Mouse (Mus musculus) liver, postnatal 0 days (tissue): ENCODE results near the gene Thbs2.

ENCODE experiments used
- CTCF ChIP-seq: sonication (generic); IDR thresholded peaks from 2 replicates; pipeline ENCODE4 v1.5.1; 2016; ENCODE audit warnings: antibody characterized with exemption, low read depth
- EP300 ChIP-seq: IDR thresholded peaks from 2 replicates; pipeline ENCODE4 v1.6.1; 2016; ENCODE audit warnings: antibody characterized with exemption, low read depth, mild to moderate bottlenecking

- TF ChIP-seq CTCF (no peak), EP300 (no peak)
Observed at GRCm38 (mm10) chr17:14701891-14702290, 7.9 kb upstream of the Thbs2 start.
